Mouse (Mus musculus) CD4-positive, CD25-positive, alpha-beta regulatory T cell, adult 4 months (primary cell): ENCODE data around the gene Prr14. TPM values are rescaled to one million over a fixed set of nuclear protein-coding genes. Genes with fewer than 3 reads are reported as not detected.
A peak's percentile ranks its signal among the peaks of the same experiment; 100 is the strongest.
"Not testable (repeated sequence)": the region's sequence is repeated elsewhere in the genome, so short reads cannot be mapped to it uniquely, and the experiment has no call there.

Experiments
- ATAC-seq: one replicate; pipeline ENCODE4 v1.8.0; 2017
- polyA plus RNA-seq, 2 experiments: library from polyadenylated mRNA; unstranded; fragments of 100-300 nt; shearing (Covaris generic); gene quantifications; one replicate each; pipeline ENCODE4 v1.2.1; 2017

Prr14 gene
- polyA plus RNA-seq, result 100 to 1,000 TPM; 181 to 236 TPM

- ATAC-seq, result not testable (repeated sequence)
Observed at GRCm38 (mm10) chr7:127459311-127459710, at the start of gene Prr14. TSS of gene Prr14 (plus strand) at chr7:127459611.

GRCm38 (mm10) chr7:127411418-127411817, 48.0 kb upstream of the Prr14 start:
- ATAC-seq, result no peak

GRCm38 (mm10) chr7:127421388-127422191, 37.8 kb upstream of the Prr14 start, which contains the start of gene Zfp688:
TSS of gene Zfp688 (minus strand) at chr7:127422068.
- peak; percentile 99 for ATAC-seq

- peak; percentile 16 for ATAC-seq
Observed at GRCm38 (mm10) chr7:127422247-127422646, 37.2 kb upstream of the Prr14 start.

- no peak for ATAC-seq
Observed at GRCm38 (mm10) chr7:127425291-127425690, 34.1 kb upstream of the Prr14 start.

- no peak for ATAC-seq
Observed at GRCm38 (mm10) chr7:127425911-127426310, 33.5 kb upstream of the Prr14 start.

- ATAC-seq, result no peak
Observed at GRCm38 (mm10) chr7:127426354-127426753, 33.1 kb upstream of the Prr14 start.

GRCm38 (mm10) chr7:127435206-127435605, 24.2 kb upstream of the Prr14 start:
- no peak for ATAC-seq

GRCm38 (mm10) chr7:127437724-127438123, 21.7 kb upstream of the Prr14 start:
- ATAC-seq, result no peak

GRCm38 (mm10) chr7:127443976-127444375, 15.4 kb upstream of the Prr14 start:
- no peak for ATAC-seq

- peak; percentile 94 for ATAC-seq
Observed at GRCm38 (mm10) chr7:127448521-127449300, 10.7 kb upstream of the Prr14 start, which contains the start of gene Zfp689. TSS of gene Zfp689 (minus strand) at chr7:127449158.

GRCm38 (mm10) chr7:127449966-127450365, 9.4 kb upstream of the Prr14 start:
- no peak for ATAC-seq

GRCm38 (mm10) chr7:127453056-127453455, 6.4 kb upstream of the Prr14 start:
- ATAC-seq, result no peak

GRCm38 (mm10) chr7:127454905-127455304, 4.5 kb upstream of the Prr14 start:
- no peak for ATAC-seq

GRCm38 (mm10) chr7:127458371-127459122, 864 bp upstream of the Prr14 start:
- not testable (repeated sequence) for ATAC-seq

GRCm38 (mm10) chr7:127465191-127465590, 5.8 kb downstream of the Prr14 start:
- no peak for ATAC-seq

GRCm38 (mm10) chr7:127465670-127466069, 6.3 kb downstream of the Prr14 start:
- not testable (repeated sequence) for ATAC-seq

- ATAC-seq, result no peak
Observed at GRCm38 (mm10) chr7:127466606-127467005, 7.2 kb downstream of the Prr14 start.

- no peak for ATAC-seq
Observed at GRCm38 (mm10) chr7:127470011-127470715, 10.8 kb downstream of the Prr14 start.

GRCm38 (mm10) chr7:127470743-127471645, 11.6 kb downstream of the Prr14 start:
- ATAC-seq, result peak; percentile 95

GRCm38 (mm10) chr7:127471646-127472010, 12.2 kb downstream of the Prr14 start:
- ATAC-seq, result peak; percentile 3
